Mouse (Mus musculus) CH12.LX (cell line): ENCODE data around the gene Spred2.

Source experiments
- CHD1 ChIP-seq: IDR thresholded peaks from 2 replicates; pipeline ENCODE4 v1.6.1; 2012; ENCODE audit warnings: low read depth, low read length, improper control_type of control experiment, inconsistent platforms
- CTCF ChIP-seq, 2 experiments: IDR thresholded peaks in 1 of 2; conservative IDR thresholded peaks in 1 of 2; 2 replicates each; pipeline ENCODE4 v1.5.1; 2011 to 2012; ENCODE audit warnings: low read depth in 2 of 2, low read length in 2 of 2, improper control_type of control experiment in 1 of 2, inconsistent platforms in 1 of 2, mild to moderate bottlenecking in 1 of 2, moderate library complexity in 1 of 2
- E2F4 ChIP-seq: IDR thresholded peaks from 2 replicates; pipeline ENCODE4 v1.6.1; 2011; ENCODE audit warnings: low read depth, low read length, improper control_type of control experiment; ENCODE audit not compliant: insufficient replicate concordance
- EP300 ChIP-seq: IDR thresholded peaks from 2 replicates; pipeline ENCODE4 v1.6.1; 2011; ENCODE audit warnings: low read length, improper control_type of control experiment
- HCFC1 ChIP-seq: IDR thresholded peaks from 2 replicates; pipeline ENCODE4 v1.6.1; 2012; ENCODE audit warnings: low read depth, mild to moderate bottlenecking, inconsistent platforms, low read length, improper control_type of control experiment
- JUND ChIP-seq: conservative IDR thresholded peaks from 2 replicates; pipeline ENCODE4 v1.6.1; 2011; ENCODE audit warnings: low read depth, low read length, improper control_type of control experiment
- NELFE ChIP-seq: IDR thresholded peaks from 2 replicates; pipeline ENCODE4 v1.6.1; 2011; ENCODE audit warnings: low read depth, low read length, improper control_type of control experiment
- NRF1 ChIP-seq: IDR thresholded peaks from 2 replicates; pipeline ENCODE4 v1.6.1; 2014; ENCODE audit warnings: low read depth, mild to moderate bottlenecking, inconsistent platforms, low read length, improper control_type of control experiment, moderate library complexity
- POLR2A ChIP-seq: IDR thresholded peaks from 2 replicates; pipeline ENCODE4 v1.6.1; 2011; ENCODE audit warnings: low read depth, mild to moderate bottlenecking, improper control_type of control experiment, low read length
- POLR2AphosphoS2 ChIP-seq: IDR thresholded peaks from 2 replicates; pipeline ENCODE4 v1.6.1; 2011; ENCODE audit warnings: low read depth, low read length, improper control_type of control experiment
- RAD21 ChIP-seq: IDR thresholded peaks from 2 replicates; pipeline ENCODE4 v1.6.1; 2011; ENCODE audit warnings: low read depth, mild to moderate bottlenecking, low read length, improper control_type of control experiment, moderate library complexity
- ZC3H11A ChIP-seq: IDR thresholded peaks from 2 replicates; pipeline ENCODE4 v1.6.1; 2012; ENCODE audit warnings: low read depth, mild to moderate bottlenecking, inconsistent platforms, low read length, improper control_type of control experiment

DNA sequence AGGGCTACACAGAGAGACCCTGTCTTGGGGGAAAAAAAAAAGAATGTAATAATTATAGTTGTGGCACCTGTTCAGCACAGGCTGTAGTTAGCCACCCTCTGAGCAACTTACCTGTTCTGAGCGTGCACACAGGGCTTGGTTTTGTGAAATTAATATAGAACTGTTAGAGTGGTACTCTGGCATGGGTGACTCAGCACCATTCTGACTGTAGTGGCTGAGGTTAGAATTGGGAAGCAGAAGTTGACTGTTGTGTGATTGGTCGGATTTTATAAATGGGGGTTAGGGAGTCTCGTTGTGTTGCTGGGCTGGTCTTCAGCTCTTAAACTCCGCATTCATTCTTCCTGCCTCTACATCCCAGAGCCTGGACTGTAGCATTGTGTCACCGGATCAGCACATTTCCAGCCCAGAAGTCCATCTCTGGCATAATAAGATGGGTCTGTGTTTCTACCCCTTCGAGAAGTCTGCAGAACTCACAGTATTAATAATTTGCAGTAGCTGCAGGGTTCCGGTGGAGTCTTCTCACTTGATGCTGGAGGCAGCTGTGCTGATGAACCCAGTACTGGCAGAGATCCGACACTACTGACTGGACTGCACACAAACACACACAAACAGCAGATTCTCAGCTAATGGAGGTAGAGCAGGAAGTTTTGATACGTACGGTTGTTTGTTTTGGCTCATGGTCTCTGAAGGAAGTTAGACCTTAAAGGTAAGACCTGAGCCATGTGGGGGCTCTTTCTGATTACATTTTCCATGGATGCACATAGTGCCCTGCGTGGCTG lies 5.1 kb downstream of the Spred2 start:
- TF ChIP-seq CTCF (conservative IDR thresholded peaks at IDR 0.05 in 1 of 2, IDR thresholded peaks at IDR 0.05 in 1 of 2; ENCODE audit: low read depth in 2 of 2, low read length in 2 of 2) (no peak), POLR2AphosphoS2 (no peak), RAD21 (no peak), ZC3H11A (no peak), POLR2A (no peak), JUND (no peak), CHD1 (no peak), NELFE (no peak), NRF1 (no peak), EP300 (no peak), E2F4 (no peak), HCFC1 (no peak)
